Mouse (Mus musculus) frontal cortex, postnatal 14 days (tissue): ENCODE results near the gene Ubash3b.

Experiments used
- DNase-seq, 2 experiments: peaks; one replicate each; pipeline ENCODE4 v3.0.0; 2022; ENCODE audit warnings: low spot score in 2 of 2

Ubash3b gene

DNA sequence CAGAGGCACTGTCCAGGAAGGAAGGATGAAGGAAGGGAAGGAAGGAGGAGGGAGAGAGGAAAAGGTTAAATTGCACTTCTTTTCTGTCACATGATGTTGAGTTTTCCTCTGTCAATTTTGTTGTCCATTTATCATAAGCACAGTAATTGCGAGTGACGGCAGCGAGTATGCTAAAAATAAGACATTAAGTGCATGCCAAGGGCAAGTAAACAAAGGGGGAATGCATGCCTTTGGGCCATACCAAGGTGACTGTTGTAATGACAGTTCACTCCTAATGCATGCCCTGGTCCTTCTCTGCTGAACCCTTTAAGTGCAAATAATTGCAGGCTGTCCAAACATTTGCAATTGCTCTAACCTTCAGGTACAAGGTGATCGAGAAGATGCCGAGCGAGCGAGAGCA, 70.3 kb downstream of the Ubash3b start:
- no peak for DNase-seq

- no peak for DNase-seq
These were observed 73.6 kb downstream of the Ubash3b start for GRCm38 (mm10) chr9:41087831-41088383.

- DNase-seq: no peak
These were observed 77.2 kb downstream of the Ubash3b start for GRCm38 (mm10) chr9:41084191-41084901.

DNA sequence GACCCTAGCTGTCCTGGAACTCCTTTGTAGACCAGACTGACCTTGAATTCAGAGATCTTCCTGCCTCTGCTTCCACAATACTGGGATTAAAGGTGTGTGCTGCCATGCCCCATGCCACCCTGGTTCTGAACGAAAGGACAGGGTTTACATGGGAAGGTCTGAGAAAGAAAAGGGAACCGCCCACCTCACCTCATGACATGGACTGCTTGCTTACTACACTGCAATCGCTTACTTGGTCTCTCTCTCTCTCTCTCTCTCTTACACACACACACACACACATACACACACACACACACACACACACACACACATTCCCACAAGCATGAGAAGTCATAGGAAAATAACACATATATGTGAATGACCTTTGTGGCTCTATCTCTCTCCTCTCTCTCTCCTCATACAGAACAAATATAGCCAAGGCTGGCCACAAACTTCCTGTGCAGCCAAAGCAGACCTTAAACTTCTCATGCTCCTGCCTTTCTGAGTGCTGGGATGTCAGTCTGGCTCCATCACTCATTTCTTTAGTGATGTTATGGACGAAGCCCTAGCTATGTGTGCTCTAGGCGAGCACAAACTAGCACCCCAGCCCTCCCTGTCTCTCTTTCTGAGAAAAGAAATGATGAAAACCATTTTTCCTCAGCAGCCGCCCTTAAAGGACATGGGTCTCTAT, 78.0 kb downstream of the Ubash3b start:
- no peak for DNase-seq

GRCm38 (mm10) chr9:41082891-41083290, 78.6 kb downstream of the Ubash3b start:
- no peak for DNase-seq

DNA sequence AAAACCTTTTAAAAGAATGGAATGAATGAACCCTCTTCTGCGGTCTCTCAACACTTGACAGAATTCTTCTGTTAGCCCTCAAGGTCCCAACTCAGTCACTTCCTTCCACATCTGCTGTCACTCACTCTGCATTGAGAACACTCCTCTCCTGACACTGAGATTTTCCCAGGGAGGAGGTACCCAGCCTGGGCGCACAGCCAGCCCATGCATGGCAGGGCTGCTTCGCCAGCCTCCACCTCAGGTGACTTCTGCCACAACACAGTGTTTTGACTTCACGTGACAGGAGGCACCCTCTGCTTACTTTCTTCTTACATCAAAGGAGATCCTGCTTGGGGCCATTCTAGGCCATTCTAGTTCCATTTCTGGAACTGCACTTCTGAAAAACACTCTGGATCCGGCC, 80.6 kb downstream of the Ubash3b start:
- DNase-seq: no peak

GRCm38 (mm10) chr9:41079428-41080155, 81.9 kb downstream of the Ubash3b start:
- DNase-seq: no peak

DNA sequence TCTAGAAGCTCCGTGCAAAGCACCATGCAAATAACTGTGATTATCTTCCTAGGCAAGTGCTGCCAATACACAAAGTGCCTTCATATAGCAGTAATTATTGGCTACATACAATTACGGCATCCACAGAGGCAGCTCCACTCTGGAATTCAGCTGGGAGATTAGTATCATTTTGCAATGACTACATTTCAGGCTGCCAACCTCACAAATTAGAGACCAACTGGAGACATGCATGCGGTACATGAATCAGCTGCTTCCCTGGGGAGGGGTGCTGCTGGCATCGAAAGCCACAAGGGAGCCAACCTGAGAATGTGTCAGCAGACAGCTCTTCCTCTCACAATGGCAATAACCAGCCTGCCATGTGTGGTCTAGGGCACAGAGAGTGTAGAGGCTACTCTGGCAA, 83.3 kb downstream of the Ubash3b start:
- peak; percentile 25 to 44 for DNase-seq

DNA sequence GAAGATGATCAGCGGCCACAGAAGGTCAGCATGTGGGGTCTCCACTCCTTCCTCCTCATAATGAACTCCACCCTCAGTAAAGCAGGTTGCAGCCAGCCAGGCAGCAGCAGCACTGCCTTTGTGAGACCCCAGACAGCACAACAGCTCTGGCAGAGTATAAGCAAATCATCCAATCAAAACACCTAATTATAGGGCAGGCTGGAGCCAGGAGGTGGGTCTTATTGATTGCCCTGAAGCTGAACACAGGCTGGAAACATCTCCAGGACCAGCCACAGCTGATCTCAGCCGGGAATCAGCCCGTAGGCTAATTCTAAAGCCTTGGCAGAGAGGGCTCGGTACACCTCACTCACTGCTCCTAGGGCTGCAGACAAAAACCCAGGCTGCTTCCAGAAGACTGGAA, 85.3 kb downstream of the Ubash3b start:
- DNase-seq: no peak

DNA sequence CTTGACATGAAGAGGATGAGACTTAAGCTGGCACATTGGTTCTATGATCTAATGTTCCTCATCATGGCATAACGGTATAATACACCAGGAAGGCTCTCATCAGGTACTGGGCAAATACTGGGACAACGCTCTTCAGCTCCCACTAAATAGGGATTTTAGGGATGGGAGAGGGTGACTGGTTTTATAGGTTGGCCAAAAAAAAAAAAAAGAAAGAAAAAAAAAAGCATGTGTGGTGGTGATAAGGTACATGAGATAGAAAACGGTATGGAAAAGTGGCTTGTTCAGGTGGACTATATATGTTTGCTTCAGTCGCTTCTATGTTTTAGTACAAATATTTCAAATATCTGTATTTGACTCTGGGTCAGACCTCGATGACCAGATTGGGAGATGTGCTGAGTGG, 86.0 kb downstream of the Ubash3b start:
- no peak for DNase-seq

DNA sequence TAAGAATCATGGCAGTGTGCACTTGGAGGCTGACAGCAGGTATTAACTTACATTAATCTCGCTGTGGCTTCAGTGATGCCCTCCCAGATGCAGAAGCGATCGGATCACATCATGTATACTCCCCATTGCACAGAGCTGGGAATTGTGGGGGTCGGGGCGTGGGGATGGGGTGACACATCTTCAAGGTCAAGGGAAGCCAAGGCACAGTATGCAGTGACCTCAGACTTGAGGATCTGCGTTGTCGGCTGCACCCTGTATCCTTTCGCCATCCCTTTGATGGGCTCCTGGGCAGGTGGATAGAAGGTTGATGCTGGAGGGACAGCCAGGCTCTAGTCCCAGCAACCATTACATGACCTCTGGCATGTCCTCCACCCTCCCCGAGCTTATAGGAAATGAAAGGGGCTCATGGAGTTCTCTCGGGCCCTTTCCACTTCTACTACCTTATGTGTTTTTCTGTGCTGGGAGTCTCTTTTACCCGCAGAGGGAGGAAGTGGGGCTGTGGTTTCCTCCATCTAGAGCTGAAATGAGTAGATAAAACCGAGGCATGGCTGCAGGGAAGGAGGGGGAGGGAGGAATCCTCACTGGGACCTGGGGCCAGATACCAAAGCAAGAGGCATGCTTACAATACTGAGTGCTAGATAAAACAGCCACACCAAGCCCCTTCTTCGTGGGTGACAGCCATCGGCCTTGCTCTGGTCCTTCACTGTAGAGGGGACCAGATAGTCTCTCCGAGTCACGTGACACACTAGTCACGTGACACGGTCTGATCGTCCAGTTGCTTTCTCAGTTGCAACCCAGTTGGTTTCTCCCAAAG, 88.1 kb downstream of the Ubash3b start:
- DNase-seq: no peak

DNA sequence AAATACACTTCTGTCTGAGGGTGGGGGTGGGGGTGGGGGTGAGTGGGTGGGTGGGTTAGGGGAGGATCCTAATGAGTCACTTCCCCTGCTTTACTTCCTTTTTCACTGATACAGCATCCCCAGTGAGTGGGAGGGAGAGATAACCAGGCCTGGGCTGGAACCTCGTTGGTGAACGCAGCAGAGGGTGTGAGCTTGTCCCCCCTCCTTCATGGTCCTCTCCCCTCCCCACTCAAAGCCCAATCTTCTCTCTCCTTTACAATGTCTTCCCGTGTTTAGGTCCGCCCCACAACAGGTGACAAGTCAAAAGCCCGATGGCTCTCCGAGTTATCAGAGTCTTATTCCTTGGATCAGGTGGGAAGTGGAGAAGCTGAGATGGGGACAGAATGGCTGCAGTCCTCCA, 88.7 kb downstream of the Ubash3b start:
- no peak for DNase-seq

DNA sequence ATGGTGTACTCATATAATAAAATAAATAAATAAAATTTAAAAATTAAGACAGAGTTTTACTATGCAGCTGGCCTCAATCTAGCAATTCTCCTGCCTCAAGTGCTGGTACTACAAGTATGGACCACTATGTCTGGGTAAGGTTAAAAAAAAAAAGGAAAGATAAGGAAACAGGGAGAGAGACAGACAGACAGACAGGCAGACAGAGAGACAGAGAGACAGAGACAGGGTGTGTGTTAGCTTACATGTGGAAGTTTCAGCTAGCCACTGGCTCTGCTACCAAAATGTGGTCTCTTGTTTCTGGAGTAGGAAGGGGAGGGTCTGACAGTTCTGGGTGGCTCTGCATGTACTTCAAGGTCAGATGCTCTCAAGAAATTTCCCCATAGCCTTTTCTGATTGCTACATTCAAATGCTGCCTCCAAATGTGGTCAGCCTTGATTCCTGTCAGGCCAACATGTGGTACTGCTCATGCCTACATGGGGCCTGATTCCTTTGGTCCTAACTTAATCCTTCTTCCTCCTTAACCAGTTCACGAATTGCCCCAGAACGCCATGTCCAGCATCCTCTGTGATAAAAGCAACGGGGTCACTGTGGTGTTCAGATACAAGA, 89.5 kb downstream of the Ubash3b start:
- no peak for DNase-seq

GRCm38 (mm10) chr9:41070761-41071181, 90.7 kb downstream of the Ubash3b start:
- no peak for DNase-seq

DNA sequence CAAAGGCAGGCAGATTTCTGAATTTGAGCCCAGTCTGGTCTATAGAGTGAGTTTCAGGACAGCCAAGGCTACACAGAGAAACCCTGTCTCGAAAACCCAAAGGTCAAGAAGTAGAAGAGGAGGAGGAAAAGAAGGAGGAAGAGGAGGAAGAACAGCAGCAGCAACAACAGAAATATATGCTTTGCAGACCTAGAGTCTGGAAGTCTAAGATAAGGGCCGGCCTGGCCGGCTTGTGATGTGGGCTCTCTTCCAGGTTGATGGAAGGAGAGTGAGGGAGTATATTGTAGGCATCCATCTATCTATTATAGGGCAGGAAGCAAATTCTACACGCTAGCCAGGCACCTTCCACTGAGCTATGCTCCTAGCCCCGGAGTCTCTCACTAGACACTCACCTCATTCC, 92.0 kb downstream of the Ubash3b start:
- DNase-seq: no peak

GRCm38 (mm10) chr9:41061446-41061845, 100.1 kb downstream of the Ubash3b start:
- DNase-seq: no peak

- no peak for DNase-seq
These were observed 100.9 kb downstream of the Ubash3b start for GRCm38 (mm10) chr9:41060617-41061016.

DNA sequence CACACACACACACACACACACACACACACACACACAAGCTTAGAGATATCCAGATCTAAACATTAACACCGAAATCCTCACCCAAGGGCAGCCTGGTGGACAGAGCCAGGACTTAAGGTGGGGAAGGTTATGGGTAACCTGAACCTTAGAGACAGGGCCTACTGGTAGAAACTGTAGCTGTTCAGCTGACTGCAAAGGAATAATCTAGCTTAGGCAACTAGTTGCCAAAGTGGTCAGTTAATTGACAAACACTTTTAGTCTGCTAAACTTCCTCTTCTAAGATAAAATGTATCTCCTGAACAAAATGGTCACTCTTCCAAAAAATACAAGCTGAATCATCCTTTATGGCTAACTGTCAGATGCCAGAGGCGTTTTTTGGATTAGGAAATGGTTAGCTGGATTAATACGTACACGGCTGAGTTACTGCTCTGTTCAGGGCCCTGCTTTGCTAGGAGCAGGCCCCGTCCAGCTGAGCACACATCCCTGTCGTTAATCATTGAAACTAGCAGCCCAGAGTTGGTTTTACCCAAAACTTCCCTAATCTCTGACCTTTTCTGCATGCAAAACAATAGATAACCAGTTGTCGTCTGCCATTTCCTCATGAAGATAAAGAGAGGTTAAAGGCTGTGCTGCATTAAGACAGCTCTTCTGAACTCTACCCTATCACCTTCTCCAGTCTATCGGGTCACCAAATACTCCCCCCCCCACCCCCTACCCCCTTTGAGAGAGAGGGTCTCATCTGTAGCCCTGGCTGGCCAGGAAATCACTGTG, 102.5 kb downstream of the Ubash3b start:
- DNase-seq: no peak

GRCm38 (mm10) chr9:41054166-41054565, 107.3 kb downstream of the Ubash3b start:
- peak; percentile 71 to 81 for DNase-seq

DNA sequence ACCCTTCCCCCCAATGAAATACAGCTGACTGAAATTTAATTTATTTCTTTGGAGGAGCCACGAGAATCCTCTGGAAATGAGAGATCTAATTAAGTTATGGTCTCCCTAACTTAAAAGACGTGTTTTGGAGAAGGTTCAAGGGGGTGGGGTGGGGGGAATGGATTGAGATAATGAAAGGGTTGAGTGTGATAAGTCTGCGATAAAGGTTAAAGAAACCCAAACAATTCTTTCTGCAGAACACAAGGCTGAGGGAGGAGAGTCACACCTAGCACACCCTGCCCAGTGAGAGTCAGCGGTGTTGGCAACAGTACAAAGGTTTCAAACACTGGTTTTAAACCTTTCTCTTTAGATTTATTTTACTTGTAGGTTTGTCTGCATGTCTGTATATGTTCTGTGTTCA, 108.0 kb downstream of the Ubash3b start:
- DNase-seq: no peak
